Mouse (Mus musculus): ENCODE measurements at regions not wholly inside any gene's neighbourhood (a gene's known extent, or its start where the extent isn't known, plus 50 kb on each side); places are given as distances from the start of the nearest gene placed in this dataset.

DNA sequence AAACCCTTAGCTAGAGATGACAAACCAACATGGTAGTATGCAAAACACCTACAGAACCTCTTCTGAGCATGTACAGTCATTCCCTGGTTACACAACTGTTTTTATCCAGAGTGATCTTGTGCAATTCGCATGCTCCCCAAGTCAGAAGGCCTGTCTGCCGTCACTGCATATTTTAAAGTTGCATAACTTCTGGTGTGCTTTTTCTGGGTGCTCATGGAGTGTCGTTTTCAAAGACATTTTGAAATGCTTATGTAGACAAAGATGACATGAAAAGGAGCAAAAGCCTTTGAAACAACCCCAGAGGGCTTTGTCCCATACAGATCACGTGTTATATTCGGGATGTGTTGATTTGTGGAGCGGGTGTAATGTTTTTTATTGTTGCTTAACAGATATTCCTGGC is 513.8 kb upstream of the Tbx3 start:
- DNase-seq = peak in 1 of 2 experiments; percentile 5

DNA sequence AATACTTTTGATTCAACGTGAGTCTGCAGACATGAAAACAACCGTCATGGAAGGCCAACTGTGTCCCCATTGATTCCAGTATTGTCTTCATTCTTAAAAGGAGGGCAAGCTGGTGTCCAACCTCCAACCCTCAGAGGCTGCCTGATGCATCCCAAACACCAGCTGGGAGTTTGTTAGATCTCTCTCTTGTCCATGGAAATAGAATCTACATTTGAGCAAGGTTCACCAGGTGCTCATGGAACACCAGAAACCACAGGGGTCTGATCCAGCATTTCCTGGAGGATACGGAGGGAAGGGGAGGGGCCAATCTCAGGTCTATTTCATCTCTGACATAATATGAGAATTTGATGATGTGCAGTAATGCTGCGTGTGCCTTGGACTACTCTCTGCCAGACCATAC is 512.3 kb upstream of the Tbx3 start:
- no peak for DNase-seq

DNA sequence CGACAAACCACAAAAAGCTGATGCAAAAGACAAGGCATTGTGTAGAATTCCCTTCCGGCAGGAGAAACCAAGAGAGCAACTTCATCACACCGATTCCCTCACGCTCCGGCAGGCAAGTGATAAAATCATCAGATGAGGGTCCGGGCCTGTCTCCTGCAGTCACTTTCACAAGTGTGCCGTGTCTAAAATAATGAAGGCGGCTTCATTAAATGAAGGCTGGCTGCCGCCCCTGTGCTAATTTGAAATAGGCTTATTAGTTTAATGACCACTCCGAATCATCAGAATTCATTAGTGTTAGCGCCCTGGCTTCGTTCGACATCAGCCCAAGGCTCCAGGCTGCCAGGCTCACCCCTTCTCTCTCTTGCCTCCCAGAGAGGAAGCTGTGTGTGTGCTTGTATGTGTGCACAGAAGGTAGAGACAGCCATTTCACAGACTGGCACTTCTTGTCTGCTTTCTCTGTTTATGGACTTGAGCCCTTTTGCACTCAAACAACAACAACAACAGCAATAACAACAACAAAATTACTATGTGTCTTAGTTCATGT is 508.3 kb upstream of the Tbx3 start:
- no peak for DNase-seq

DNA sequence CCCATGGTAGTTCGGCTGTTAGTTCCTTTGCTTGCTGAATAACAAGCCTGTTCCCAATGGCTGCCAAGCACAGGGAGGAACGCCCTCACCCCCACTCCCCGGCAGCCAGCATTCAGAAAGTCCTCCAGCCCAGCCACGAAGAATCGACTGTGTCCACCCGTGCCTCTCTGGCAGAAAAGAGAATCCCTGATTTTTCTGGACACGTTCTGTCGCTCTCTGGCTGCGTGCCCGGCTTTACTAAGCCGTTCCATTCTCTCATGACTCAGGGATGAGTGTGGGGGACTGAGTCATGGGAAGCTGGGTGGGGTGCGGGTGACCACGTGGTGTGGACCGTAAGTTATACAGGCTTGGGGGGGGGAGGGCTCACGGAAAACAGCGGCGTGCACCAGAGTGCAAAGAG is 502.8 kb upstream of the Tbx3 start:
- peak; percentile 44 to 56 for DNase-seq

DNA sequence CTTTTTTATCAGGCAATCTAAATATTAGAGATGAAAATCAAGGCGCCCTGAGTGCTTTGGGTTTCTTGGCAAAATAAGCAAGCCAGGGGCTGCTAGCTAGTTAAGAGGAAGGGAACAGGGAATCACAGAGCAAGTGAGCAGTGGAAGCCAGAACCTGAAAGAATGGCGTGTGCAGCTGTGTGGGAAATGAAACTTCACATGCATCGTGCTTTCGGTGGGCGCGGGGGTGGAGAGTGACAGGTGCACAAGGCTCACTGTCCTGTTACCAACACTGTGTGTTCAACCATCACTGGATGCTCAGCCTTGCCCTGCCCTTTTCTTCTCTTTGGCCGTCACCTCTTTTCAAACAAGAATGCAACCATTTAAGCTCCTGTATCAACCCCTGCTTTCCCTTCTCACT is 501.2 kb upstream of the Tbx3 start:
- DNase-seq = no peak

DNA sequence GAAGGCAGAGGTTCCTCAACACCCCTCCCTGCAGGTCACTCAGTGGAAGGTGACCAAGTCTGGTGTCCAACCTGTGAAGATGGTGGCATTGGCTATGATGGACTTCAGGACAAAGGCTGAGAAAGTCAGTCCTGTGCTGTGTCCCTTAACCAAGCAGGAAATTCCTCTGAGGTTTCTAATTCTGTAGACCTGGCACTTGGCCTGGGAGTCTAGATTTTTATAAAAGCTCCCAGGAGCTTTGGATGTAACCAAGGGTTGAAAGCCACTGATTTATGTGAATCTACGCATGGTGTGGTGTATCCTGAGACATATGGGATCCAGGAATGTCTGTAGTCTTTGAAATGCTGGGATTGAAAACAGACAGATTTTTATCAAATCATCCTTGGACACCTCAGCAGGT is 498.8 kb upstream of the Tbx3 start:
- no peak for DNase-seq

DNA sequence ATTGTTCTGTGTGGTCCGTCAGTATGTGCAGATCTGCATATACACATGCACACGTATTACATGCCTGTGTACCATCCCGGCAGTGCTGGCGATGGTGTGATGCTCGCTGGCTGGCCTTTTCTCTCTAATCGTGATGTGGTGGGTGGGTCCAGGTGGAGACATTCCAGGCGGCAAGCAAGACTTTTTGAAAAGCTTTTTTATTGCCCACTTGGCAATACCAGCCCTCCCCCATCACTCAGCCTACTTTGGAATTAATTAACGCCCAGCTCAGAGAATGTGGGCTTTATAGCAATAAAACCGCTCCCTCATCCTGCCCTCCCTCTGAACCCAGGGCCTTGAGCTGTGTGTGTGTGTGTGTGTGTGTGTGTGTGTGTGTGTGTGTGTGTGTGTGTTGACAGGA is 491.7 kb upstream of the Tbx3 start:
- no peak for DNase-seq

DNA sequence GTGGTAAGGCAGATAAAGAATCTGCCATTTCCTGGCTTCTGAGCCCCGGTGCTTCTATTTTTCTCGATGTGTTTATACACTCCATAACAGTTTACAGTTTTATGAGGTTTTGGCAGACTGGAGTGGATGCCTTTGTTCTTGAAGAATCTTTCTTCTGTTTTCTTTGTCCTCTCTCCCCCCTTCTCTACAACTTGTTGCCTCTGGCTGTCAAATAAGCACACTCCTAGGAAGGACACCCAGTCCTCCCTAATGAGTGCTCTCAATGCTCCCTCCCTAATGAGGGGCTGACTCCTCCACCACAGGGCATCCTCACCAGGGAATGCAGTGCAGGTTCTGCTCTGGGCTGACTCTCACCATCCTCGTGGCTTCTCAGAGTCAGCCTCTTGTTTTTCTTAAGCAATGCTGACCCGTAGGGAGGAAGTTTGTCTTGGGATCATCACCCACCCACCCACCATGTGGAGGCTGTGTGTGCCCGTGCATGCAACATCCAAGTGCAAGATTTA is 486.9 kb upstream of the Tbx3 start:
- DNase-seq = peak in 1 of 2 experiments; percentile 13

DNA sequence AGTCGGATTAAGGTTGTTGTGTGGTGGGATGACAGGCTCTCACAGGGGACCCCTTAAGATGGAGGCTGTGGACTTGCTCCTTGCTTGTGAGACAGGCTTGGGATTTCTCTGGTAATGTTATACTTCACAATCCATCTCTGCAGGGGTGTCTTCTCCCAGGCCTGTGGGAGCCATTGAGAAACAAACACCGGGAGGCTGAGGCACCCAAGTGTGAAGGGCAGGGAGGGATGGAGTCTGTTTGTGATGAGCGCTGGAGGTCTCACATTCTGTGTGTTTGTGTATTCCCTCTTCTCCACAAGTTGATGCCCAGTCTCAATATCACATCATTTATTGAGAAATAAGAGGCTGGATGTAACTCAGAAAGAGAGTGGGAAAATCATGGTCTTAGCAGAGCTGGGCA is 483.9 kb upstream of the Tbx3 start:
- no peak for DNase-seq

DNA sequence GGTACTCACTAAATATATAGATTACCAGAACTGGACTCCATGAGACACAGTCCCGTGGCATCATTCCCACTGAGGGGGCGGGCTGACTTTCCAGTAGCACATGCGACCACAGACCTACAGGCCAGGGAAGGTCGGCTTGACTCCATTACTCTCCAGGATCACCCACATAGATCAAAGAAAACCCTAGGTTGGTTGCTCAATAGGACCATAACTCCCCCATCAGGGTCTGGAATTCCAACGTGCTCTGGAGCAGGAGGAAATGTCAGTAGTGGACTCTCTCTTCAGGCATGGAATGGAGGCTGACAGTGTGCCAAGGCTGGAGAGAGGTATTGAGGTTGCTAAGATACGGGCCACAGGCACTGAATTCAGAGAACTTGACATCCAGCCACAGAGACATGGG is 482.0 kb upstream of the Tbx3 start:
- no peak for DNase-seq

DNA sequence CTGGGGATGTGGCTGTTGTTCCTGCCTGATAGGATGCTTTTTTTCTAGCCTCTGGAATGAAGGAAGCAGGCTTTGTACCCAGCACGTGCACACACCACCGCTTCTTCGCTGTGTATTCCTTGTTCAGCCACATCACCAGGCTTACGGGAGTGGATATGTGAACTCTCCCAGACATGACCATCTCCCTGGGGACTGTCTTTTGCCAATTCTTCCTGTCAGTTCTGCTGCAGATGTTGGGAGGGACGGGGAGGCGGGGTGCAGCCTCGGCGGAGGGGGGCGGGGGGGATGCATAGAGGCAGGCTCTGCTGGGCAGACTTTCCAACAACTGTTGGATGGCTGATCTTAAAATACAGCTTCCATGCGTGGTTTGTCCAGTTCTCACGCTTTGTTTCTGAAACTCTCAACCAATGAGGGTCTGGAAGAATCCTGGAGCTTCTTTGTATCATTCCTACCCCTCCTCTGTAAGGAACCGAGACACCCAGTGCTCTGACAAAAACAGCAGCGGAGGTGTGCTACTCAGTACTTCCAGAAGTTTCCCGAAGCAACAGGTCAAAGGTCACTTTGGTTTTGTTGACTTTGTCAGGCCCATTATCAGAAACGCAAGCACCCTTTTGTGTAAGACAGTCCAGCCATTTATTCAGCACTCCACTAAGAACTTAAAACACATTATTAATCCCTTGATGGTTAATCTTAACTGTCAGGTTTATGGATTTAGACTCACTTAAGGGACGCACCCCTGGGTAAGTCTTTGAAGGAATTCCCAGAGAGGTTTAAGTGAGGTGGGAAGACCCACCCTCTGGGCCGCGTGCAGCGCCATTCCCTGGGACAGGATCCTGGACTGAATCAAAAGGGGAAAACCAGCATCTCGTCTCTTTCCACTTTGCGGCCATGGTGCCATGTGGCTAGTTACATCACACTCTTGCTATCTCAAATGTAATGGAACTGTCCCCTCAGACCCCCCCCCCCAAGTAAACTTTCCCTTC is 476.5 kb upstream of the Tbx3 start:
- peak in 1 of 2 experiments; percentile 14 for DNase-seq

DNA sequence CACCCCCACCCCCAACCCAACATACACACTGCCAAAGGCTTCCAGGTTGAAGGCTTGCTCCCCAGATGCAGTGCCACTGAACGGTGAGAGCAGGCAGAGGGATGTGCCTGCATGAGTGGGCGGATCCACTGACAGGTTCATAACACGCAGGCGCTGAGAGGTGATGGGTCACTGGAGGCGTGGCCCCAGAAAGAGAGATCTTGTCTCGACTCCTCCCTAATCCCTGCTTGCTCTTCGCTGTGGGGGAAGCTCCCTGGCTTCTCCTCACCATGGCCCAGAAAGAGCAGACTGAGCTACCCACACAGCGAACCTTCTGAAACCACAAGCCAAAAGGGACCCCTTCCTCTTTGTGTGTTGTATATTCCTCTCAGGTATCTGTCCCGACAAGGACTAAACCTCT is 470.6 kb upstream of the Tbx3 start:
- no peak for DNase-seq

DNA sequence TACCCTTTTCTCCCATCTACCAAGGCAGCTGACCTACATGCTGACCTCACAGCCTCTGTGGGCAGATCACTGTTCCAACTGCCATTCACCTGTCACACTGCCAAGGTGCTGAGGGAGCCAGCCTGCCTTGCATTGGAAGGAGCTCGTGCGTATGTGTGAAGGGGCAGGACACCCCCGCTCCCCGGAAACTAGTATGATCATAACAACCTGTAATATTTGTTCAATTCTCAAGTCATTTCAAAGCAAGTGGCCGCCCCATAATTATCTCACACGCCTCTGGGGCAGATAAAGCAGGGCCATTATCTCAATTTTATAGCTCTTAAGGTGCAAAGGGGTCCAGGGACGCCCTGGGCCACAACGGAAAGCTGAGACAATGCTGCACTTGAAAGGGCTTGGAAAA is 469.2 kb upstream of the Tbx3 start:
- no peak for DNase-seq

DNA sequence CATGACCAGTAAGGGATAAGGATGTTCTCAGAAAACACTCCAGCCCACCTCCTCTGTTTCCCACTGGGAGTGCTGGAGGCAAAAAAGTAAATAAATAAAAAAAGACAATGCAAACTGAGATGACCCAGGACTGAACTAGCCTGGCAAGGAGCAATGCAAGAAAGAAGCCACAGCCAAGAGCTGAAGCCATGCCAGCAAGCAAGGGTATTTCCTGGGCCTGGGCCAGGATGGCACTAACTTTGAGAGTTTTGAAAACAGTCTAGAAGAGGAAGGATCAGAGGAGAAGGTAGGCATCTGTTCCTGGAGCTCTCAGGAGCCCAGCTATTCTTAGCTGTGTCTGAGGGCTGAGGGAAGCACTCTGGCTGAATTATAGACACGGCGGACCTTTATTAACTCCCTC is 465.7 kb upstream of the Tbx3 start:
- DNase-seq = no peak

DNA sequence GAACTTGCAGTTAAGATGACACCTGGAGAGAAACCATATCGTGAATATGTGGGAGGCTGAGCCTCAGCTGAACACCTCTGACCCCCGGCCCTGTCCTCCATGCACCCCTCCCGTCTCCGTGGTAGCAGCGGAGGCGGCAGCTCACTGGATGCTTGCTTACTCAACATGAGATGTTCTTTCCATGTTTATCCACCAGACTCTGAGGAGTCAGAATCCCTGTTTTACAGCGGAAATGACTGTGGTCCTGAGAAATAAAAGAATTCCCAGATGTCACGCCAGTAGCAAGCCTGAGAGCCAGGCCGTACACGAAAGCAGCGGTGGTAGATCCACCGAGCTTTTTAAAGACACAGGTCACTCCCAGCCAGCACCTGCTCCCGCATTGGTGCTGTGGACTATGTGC is 462.4 kb upstream of the Tbx3 start:
- DNase-seq = no peak

DNA sequence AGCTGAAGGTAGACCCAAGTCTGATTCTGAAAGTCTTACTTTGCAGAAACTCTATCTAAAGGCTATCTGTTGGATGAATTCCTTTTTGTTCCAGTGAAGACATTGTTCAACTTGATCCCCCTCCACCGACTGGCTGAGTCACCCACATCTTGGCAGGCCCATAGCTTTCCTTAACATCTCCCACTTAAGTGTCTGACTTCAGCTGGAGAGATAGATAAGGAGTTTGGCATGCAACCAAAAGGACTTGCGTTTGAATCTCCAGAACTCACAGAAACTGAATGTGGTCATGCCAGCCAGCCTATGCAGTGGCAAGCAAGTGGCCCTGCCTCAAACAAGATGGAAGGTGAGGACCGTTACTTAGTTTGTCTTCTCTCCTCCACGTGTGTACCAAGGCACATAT is 457.3 kb upstream of the Tbx3 start:
- peak in 1 of 2 experiments; percentile 17 for DNase-seq

DNA sequence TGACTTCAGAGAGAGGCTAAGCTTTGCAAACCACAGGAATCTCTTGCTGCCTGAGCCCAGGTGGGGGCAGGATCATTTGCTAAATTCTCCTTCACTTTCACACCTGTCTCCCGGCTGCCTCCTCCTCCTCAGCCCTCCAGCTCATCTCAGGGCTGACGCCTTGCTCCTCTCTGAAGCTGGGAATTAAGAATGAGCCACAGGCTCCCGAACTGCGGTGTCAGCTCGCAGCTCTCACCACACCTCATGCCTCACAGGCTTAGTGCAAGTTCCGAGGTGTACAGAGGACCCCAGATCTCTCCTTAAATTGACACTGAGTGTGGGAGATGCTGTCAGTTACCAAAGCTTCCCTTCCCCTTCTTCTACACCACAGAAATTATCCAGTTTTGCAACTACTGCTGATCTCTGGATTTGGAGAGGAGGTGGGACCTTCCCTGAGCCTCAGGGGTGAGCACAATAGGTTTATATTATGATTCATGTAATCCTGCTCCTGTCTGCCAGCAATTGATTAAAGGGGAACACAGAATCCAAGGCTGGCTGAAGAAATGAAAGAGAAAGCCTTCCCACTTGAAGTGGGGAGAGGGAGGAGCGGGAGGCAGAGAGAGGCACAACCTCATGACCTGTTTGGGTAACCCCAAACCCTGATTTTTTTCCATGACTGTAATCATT is 456.6 kb upstream of the Tbx3 start:
- no peak for DNase-seq

DNA sequence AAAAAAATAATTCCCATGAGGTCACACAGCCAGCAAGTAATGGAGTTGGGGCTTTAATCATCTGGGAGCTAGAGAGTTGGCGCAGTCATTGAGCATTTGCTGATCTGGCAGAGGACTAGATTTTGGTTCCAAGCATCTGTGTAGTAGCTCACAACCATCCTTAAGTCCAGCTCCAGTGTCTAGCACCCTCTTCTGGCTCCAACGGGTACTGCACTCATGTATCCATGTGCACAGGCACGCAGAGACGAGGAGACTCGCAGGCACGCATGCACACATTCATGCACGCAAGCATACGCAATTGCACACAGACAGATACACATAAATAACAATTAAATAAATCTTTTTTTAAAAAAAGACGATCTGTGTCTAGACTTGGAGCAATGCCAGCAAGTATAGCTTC is 455.5 kb upstream of the Tbx3 start:
- DNase-seq = no peak

DNA sequence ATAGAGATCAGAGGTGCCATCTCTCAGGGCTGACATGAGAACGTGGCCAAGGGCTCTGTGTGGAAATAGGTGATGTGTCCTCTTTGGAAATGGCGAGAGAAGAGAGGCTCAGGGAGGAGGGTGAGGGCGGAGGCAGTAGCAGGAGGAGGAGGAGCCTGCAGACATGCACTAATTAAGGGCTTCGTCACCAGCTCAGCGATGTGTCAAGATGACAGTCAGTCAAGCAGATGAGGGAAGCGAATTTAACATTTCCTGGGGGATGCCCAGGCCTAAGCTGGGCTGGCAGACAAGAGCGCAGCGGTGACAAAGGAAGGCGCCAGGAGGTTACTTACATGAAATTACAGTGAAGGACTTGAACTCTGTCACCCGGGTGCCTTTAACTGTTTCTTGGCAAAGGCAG is 455.1 kb upstream of the Tbx3 start:
- no peak for DNase-seq

DNA sequence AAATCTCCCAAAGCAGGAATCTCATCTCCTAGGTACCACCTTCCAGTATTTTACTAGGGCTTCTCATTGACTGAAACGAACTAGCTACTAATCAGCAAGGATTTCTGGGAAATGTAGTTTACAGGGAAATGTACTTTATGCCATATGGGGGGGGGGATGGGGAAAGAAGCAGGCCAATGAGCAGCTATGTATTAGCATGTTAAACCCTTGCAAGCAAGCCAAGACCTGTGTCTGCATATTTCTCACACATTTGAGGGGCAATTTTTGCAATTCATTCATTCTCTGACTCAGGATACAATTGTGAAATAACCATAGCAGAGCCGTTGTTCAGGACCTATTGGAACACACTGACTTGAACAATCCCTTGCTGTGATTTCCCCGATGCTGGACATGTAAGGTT is 454.3 kb upstream of the Tbx3 start:
- DNase-seq = no peak

DNA sequence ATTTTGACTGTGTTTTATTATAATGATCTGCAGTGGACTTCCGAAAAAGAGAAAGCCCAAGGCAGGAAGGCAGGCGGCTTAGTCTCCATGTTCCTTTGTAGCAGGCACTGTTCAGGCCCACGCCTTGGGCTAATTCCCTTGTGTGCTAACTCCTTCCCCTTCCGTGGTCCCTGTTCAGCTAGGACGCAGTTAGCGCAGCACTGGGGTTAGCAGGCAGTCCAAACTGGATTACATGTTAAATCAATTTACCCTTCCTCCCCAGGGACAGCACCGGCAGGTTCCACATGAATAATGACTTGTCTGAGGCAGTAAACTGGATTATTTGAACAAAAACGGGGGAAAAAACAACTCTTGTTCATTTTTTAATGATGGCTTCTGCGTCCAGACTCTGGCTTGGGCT is 453.4 kb upstream of the Tbx3 start:
- no peak for DNase-seq

DNA sequence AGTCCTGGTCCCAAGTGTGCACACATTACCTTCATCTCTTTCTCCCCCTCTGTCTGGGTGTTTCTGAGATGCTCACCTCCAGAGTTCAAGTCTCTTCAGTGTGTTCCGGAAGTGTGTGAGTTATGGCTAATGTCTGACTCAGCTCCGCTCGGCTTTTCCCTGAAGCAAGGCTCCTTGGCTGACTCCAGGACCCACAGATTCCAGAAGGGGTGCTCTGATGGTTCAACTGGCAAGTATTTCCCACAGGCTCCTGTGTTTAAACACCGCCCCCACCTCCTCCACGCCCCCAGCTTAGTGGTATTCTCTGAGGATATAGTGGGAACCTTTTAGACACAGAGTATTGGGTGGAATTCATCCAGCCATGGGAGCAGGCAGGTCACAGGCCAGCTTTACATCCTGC is 441.8 kb upstream of the Tbx3 start:
- DNase-seq = no peak

DNA sequence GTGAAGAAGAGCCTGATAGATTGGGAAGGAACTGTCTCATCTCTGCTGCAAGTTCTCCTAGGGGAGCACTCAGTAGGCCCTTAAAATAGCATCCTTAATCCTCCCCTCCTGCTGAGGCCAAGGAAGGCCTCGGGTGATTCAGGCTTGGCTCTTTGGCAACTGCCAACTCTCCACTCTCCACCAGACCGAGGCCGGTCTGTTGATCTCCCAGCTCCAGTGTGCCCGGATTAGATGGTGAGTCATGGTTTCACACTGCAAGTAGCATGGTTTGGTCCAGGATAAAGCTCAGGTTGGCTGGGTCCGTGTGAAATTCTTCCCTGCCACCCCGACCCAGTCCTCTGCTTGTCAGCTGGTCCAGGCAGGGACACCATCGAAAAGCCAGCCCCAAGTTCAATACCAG is 437.5 kb upstream of the Tbx3 start:
- DNase-seq = no peak

DNA sequence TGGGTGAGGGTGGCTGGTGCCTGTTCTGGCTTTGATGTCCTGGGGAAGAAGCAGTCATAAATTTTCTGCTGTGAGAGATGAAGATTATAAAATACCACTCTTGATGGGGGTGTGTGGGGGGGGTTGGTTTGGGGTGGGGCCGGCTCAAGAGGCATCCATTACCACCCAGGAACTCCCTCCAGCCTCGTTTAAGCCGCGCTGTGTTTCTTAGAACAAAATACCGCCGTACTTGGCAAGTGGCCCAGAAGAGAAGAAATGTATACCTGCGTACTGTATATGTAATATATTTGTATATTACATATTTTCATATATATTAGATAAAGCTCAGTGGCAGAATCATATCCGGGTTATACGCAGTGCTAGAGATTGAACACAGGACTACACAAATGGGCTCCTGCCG is 434.6 kb upstream of the Tbx3 start:
- no peak for DNase-seq

All from lung, adult 18-20 months (tissue).